Mouse (Mus musculus) embryonic fibroblast, embryonic 13.5 days (primary cell): ENCODE data around the gene Rnf115.

Experiments
- CTCF ChIP-seq: IDR thresholded peaks from 2 replicates; pipeline ENCODE4 v1.5.1; 2011; ENCODE audit warnings: mild to moderate bottlenecking, control low read depth, low read length, moderate library complexity, borderline replicate concordance; ENCODE audit not compliant: insufficient read depth
- POLR2A ChIP-seq: IDR thresholded peaks from 2 replicates; pipeline ENCODE4 v1.6.1; 2011; ENCODE audit warnings: low read depth, mild to moderate bottlenecking, control low read depth, low read length, moderate library complexity

- TF ChIP-seq CTCF = no peak
- no peak for TF ChIP-seq POLR2A
Measured at GRCm38 (mm10) chr3:96825261-96825660, 97.8 kb downstream of the Rnf115 start.
